Mouse (Mus musculus) MEL (cell line): Measurements from ENCODE around the gene Smarca2.

ENCODE experiments used
- CTCF ChIP-seq, 3 experiments: IDR thresholded peaks in 2 of 3; conservative IDR thresholded peaks in 1 of 3; 2 replicates each; pipeline ENCODE4 v1.5.1; 2011 to 2012; ENCODE audit warnings: low read length in 3 of 3, low read depth in 2 of 3, mild to moderate bottlenecking in 2 of 3, improper control_type of control experiment in 1 of 3, inconsistent platforms in 1 of 3, mixed read lengths in 1 of 3, moderate library complexity in 1 of 3; ENCODE audit not compliant: control insufficient read depth in 1 of 3, insufficient read depth in 1 of 3, poor library complexity in 1 of 3, severe bottlenecking in 1 of 3
- POLR2A ChIP-seq, 2 experiments: IDR thresholded peaks; 2 replicates each; pipeline ENCODE4 v1.6.1; 2011 to 2012; ENCODE audit warnings: low read length in 2 of 2, mild to moderate bottlenecking in 2 of 2, control low read depth in 1 of 2, improper control_type of control experiment in 1 of 2, low read depth in 1 of 2, moderate library complexity in 1 of 2; ENCODE audit not compliant: control insufficient read depth in 1 of 2, insufficient read depth in 1 of 2, poor library complexity in 1 of 2
- POLR2AphosphoS2 ChIP-seq: IDR thresholded peaks from 2 replicates; pipeline ENCODE4 v1.6.1; 2011; ENCODE audit warnings: low read length, improper control_type of control experiment
- SMC3 ChIP-seq: IDR thresholded peaks from 2 replicates; pipeline ENCODE4 v1.6.1; 2011; ENCODE audit warnings: low read depth, low read length, improper control_type of control experiment

- TF ChIP-seq CTCF (IDR thresholded peaks at IDR 0.05 in 2 of 3, conservative IDR thresholded peaks at IDR 0.05 in 1 of 3; ENCODE audit: control insufficient read depth in 1 of 3, insufficient read depth in 1 of 3, low read depth in 2 of 3, low read length in 3 of 3, poor library complexity in 1 of 3, severe bottlenecking in 1 of 3): no peak
- no peak for TF ChIP-seq SMC3
- no peak for TF ChIP-seq POLR2AphosphoS2
- no peak for TF ChIP-seq POLR2A (IDR thresholded peaks at IDR 0.05; ENCODE audit: control insufficient read depth in 1 of 2, insufficient read depth in 1 of 2, low read depth in 1 of 2, low read length in 2 of 2, poor library complexity in 1 of 2)
Measured at GRCm38 (mm10) chr19:26746709-26747467, 142.0 kb downstream of the Smarca2 start.
